Mouse (Mus musculus): ENCODE measurements around the gene Rnf2. TPM values are rescaled to one million over a fixed set of nuclear protein-coding genes. Genes with fewer than 3 reads are reported as not detected.

The Rnf2 gene
- polyA plus RNA-seq, 1 experiment from 2014 or later: 74.1 TPM

DNA sequence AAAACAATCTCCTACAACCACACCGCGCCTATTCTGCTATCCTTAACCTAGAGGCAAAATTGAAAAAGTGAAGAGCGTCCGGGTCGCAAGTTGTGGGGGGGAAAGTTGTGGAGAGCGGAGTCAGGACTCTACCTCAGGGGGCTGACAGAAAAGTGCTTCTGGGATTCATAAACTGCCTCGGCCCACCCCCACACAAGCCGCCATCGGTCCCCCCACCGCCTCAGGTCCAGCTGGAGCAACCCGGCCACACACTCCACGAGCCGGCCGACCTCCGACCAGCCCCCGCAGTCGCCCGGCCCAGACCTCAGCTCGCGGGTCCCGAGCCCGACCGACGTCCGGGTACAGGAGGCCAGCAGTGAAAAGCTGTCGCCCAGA, 72.9 kb downstream of the Rnf2 start:
- no peaks in the 10 kb centered on the region for H3K9me3 ChIP-seq (replicated peaks; ENCODE audit: control insufficient read depth, low read length)
- H3K4me3 ChIP-seq (replicated peaks; ENCODE audit: low read length): peak overlapping the region; percentile 97
- H3K27ac ChIP-seq (ENCODE audit: low read length): peak overlapping the region; percentile 82
- no peaks in the 10 kb centered on the region for H3K27me3 ChIP-seq (ENCODE audit: control insufficient read depth, insufficient read depth, low read length)
- H3K4me2 ChIP-seq (ENCODE audit: low read depth, low read length): peak overlapping the region; percentile 55
- H3K4me1 ChIP-seq (ENCODE audit: control insufficient read depth, insufficient read depth, low read length): peaks cover 13% of the 10 kb centered on the region
- peak; percentile 48 for ATAC-seq (ENCODE audit: insufficient read depth, low FRiP score)
- WGBS: under 1% methylated on average over 26 of the region's 26 CpGs
- peak overlapping the region; percentile 91 for H3K9ac ChIP-seq (ENCODE audit: low read length)
- H3K36me3 ChIP-seq (ENCODE audit: control insufficient read depth, insufficient read depth, low read length): no peaks in the 10 kb centered on the region

GRCm38 (mm10) chr1:151426947-151427600, 73.7 kb downstream of the Rnf2 start:
- peak overlapping the region; percentile 91 for H3K9ac ChIP-seq (ENCODE audit: low read length)
- H3K36me3 ChIP-seq (ENCODE audit: control insufficient read depth, insufficient read depth, low read length): peaks cover 3% of the 10 kb centered on the region; the same call in 1 of the 2 replicates
- ATAC-seq (ENCODE audit: insufficient read depth, low FRiP score): no peak
- peak overlapping the region; percentile 97 for H3K4me3 ChIP-seq (replicated peaks; ENCODE audit: low read length)
- peak overlapping the region; percentile 55 for H3K4me2 ChIP-seq (ENCODE audit: low read depth, low read length)
- H3K27me3 ChIP-seq (ENCODE audit: control insufficient read depth, insufficient read depth, low read length): no peaks in the 10 kb centered on the region
- H3K4me1 ChIP-seq (ENCODE audit: control insufficient read depth, insufficient read depth, low read length): peaks cover 13% of the 10 kb centered on the region
- 11% methylated on average over 7 of the region's 7 CpGs for WGBS
- H3K27ac ChIP-seq (ENCODE audit: low read length): peak overlapping the region; percentile 53
- no peaks in the 10 kb centered on the region for H3K9me3 ChIP-seq (replicated peaks; ENCODE audit: control insufficient read depth, low read length)

DNA sequence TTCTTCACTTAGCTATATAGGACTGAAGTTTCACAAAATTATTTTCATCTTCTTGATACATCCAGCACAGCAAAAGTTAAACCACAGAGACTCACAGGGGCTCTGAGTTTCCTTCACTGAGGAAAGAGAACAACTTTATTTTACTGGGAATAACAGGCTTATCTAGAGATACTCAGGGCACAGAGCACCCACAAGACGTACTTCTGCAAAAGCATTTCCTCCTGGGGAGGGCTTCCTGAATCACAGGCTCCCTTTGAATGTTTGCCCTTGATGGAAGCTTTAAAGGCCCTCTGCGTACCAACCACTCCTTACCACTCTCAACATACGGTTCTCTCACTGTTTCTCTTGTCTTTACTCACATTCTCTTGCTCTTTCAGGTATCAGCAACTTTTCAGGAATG, 78.6 kb downstream of the Rnf2 start:
- Histone ChIP-seq H3K4me3 (replicated peaks; ENCODE audit: low read length) (no peak overlapping the region), H3K27me3 (ENCODE audit: control insufficient read depth, insufficient read depth, low read length) (no peaks in the 10 kb centered on the region), H3K9ac (ENCODE audit: low read length) (no peak overlapping the region), H3K36me3 (ENCODE audit: control insufficient read depth, insufficient read depth, low read length) (peaks cover 9% of the 10 kb centered on the region; the same call in 1 of the 2 replicates), H3K4me2 (ENCODE audit: low read depth, low read length) (no peak overlapping the region), H3K4me1 (ENCODE audit: control insufficient read depth, insufficient read depth, low read length) (peaks cover 5% of the 10 kb centered on the region; the same call in 1 of the 2 replicates), H3K9me3 (replicated peaks; ENCODE audit: control insufficient read depth, low read length) (no peaks in the 10 kb centered on the region), H3K27ac (ENCODE audit: low read length) (no peak overlapping the region)
- 63% methylated on average over 3 of the region's 3 CpGs for WGBS
- no peak for ATAC-seq (ENCODE audit: insufficient read depth, low FRiP score)

- Histone ChIP-seq H3K9ac (ENCODE audit: low read length) (no peak overlapping the region), H3K4me3 (replicated peaks; ENCODE audit: low read length) (no peak overlapping the region), H3K36me3 (ENCODE audit: control insufficient read depth, insufficient read depth, low read length) (peaks cover 2% of the 10 kb centered on the region; the same call in 1 of the 2 replicates), H3K9me3 (replicated peaks; ENCODE audit: control insufficient read depth, low read length) (no peaks in the 10 kb centered on the region), H3K4me1 (ENCODE audit: control insufficient read depth, insufficient read depth, low read length) (no peaks in the 10 kb centered on the region), H3K27me3 (ENCODE audit: control insufficient read depth, insufficient read depth, low read length) (no peaks in the 10 kb centered on the region), H3K27ac (ENCODE audit: low read length) (no peak overlapping the region), H3K4me2 (ENCODE audit: low read depth, low read length) (no peak overlapping the region)
- ATAC-seq (ENCODE audit: insufficient read depth, low FRiP score): no peak
- 71% methylated on average over 3 of the region's 3 CpGs for WGBS
Measured at GRCm38 (mm10) chr1:151409827-151410226, 90.9 kb downstream of the Rnf2 start.

Small RNAs within 50 kb of the gene (microRNA-seq; reads per million reads assigned to microRNA genes)
- 0.66 reads per million for gene Mir7682

Other genes with a start within 250 kb of the Rnf2 start
- 215 and 222 TPM in 2 replicates for gene Ivns1abp, start 156.5 kb downstream of the Rnf2 start, polyA plus RNA-seq (2015; fragmentation: Nextera tagmentation; extraction: Ambion mirVana)
- gene Swt1, start 72.5 kb downstream of the Rnf2 start, polyA plus RNA-seq (2015; fragmentation: Nextera tagmentation; extraction: Ambion mirVana): 19.7 and 32.4 TPM in 2 replicates
- 30.7 and 33.8 TPM in 2 replicates for gene Trmt1l, start 72.4 kb downstream of the Rnf2 start, polyA plus RNA-seq (2015; fragmentation: Nextera tagmentation; extraction: Ambion mirVana)
- 22.7 and 25.0 TPM in 2 replicates for gene Fam129a, start 70.2 kb upstream of the Rnf2 start, polyA plus RNA-seq (2015; fragmentation: Nextera tagmentation; extraction: Ambion mirVana)